Mouse (Mus musculus) frontal cortex, adult (tissue): ENCODE measurements around the gene Aloxe3.

Experiments used
- ATAC-seq: cut with Nextera tagmentation; 2 replicates; pipeline ENCODE4 v1.9.2; 2017; ENCODE audit warnings: mild to moderate bottlenecking, moderate library complexity, mixed read lengths; ENCODE audit not compliant: low TSS enrichment

The Aloxe3 gene

DNA sequence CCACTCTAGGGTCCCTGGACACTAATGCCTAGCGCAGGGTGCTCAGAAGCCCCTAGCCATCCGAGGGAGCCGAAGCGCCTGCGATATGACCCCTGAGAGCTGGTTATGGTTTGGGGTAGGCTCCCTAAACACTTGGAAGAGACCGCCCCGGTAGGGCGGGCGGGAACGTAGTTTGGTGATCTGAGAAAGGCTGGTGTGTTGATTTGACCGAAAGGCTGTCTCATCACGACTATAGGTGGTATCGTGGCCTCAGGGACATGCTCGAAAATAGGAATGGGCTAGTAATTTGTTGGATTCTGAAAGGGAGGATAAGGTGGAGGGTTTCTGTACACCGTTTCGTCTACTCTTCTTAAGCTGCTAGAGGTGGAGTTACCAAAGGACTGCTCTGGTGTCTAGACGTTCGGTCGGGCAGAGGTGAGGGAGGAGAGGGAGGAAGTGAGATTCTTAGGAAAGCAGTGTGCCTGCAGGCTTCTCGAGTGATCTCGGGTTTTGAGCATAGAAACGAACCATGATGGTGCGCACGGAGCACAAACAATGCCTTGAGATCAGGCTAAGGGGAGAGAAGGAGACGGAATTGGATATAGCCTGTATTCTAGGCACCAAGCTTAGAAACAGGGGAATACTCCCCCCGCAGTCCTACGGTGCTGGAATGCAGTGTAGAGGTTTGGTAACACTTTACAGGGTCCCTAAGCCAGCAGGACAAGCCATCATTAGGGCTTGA lies 30.0 kb upstream of the Aloxe3 start:
- ATAC-seq, result no peak

GRCm38 (mm10) chr11:69096360-69096986 lies 29.2 kb upstream of the Aloxe3 start:
- ATAC-seq, result no peak

DNA sequence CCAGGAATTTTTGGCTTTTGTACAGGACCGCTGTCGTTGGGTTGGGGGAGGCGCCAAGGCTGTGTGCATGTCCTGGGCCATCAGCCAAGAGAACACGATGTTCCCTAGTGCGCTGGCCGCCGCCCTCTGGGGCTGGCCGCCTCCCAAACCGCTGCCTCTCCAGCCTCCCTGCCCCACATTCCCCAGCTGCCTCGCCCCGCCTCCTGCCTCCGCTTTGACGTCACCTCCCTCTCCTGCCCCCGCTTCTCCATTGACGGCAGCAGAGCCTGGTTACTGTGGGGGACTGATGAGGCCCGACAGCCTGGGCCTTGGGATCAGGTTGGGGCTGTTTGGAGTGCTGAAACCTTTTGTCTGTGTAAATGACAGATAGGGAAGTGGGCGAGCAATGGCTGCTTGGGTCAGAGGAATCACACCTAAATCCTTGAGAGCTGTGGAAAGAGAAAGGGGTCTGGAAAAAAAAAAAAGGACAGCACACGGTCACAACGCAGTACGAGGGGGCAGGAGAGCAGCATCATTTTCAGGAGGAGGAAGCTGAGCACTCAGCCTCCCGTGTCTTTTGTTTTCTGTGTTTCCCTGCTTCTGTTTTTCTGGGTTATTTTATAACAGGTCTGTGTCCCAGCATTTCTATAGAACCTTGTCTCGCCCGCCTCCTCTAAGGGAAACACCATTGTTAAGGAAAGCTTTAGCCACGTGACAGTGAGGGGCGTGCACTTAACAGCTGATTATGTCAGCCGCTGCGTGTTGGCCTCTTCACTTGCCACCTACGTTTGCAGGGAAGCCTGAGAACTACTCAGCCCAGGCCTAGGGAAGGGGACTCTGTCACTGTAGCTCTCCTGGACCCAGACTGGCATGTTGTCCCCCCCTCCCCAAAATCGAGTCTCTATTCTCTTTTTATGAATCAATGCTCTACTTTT lies 28.5 kb upstream of the Aloxe3 start:
- ATAC-seq, result peak; percentile 12; the same call in 1 of the 2 replicates

DNA sequence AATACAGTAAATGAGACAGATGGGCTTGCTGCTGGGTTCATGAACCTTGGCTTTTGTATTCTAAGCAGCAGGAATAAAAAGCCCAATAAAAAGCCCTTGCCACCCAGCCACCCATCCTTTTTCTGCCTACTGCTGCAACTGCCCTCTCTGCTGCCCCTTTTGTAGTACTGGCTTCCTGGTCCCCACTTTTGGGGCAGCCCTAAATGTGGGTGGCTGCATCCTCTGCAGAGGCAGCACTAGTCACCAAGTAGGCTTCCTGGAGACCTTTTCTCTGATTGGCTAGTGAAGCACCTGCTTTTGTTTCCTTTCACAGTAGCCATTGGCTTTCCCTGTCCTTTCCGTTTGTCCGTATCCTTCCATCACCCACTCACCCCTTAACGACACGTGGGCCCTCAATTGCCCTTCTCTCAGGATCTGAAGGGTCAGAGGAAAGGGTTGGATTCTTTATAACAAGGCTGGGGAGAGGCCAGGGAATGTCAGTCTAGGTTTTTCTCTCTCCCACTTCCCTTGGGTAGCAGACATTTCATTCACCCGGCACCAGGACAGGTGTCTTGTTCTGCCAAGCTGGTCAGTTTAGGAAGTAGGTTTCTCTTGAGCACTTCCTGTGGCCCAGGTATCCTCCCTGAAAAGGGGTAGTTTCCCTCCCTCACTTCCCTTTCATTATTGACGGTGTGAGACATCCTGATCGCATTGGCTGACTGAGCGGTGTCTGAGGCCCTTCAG lies 27.5 kb upstream of the Aloxe3 start:
- ATAC-seq, result no peak

DNA sequence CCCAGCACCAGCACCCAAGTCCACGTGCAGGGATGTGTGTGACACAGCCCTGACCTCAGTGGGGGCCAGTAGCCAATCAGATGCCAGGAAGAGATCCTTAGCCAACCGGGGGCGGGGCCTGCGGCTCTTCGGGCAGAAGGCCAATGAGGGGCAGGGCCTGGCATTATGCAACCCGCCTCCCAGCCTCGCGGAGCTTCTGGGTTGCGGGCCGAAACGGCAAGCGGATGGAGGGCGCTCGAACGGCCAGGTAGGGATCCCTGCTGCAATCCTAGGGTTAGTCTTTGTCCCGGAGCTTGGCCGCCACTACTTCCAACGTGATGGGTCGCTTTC lies 27.0 kb upstream of the Aloxe3 start:
- ATAC-seq, result 0 out of 2 replicates have a peak, but pooled peaks have one; percentile 10

DNA sequence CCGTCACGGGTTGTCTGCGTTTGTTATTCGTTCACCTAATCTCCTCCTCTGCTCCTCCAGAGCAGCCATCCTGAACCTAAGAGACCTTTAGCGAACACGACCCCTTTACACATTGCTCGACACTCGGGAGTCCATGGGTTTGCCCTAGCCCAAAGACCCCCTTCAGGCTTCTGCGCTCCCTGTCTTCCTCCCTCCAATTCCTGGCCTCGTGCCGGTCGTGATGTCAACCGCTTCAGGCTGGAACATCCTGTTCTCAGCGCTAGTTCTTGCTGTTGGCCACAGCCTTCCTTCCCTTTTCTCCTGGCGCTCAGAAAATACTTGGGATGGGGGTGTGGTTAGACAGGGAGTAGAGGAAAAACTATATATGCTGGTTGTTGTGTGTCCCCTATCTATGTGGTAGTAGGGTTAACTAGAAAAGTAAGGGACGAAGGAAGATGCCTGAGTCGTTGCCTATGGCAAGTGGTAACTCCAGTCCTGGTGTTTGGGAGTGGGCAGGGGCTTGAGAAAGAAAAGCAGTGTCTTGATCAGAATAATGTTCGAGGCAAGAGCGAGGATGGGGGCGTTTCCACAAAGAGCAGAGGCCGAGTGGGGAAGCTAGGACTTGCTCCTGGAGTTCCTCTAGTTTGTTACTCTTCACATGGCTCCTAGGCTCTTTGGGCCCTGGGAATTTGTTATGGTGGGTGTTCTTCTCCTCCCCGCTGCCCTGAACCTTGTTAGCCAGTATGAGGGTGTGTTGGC lies 26.4 kb upstream of the Aloxe3 start:
- ATAC-seq, result no peak

- peak; percentile 47 for ATAC-seq
Observed at GRCm38 (mm10) chr11:69099915-69100345, 25.8 kb upstream of the Aloxe3 start.

DNA sequence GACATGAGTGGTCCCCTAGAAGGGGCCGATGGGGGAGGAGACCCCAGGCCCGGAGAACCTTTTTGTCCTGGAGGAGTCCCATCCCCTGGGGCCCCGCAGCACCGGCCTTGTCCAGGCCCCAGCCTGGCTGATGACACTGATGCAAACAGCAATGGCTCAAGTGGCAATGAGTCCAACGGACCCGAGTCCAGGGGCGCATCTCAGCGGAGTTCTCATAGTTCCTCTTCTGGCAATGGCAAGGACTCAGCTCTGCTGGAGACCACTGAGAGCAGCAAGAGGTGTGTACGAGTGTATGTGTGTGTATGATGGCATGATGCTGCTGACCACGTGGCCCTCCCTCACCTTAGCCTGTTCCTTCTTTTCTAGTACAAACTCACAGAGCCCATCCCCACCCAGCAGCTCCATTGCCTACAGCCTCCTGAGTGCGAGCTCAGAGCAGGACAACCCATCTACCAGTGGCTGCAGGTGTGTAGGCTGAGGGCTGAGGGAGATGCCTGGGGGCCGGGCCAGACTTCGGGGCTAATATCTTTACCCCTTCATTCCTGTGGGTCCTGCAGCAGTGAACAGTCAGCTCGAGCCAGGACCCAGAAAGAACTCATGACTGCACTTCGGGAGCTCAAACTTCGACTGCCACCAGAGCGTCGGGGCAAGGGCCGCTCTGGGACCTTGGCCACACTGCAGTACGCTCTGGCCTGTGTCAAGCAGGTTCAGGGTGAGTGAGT lies 24.9 kb upstream of the Aloxe3 start:
- ATAC-seq, result no peak

DNA sequence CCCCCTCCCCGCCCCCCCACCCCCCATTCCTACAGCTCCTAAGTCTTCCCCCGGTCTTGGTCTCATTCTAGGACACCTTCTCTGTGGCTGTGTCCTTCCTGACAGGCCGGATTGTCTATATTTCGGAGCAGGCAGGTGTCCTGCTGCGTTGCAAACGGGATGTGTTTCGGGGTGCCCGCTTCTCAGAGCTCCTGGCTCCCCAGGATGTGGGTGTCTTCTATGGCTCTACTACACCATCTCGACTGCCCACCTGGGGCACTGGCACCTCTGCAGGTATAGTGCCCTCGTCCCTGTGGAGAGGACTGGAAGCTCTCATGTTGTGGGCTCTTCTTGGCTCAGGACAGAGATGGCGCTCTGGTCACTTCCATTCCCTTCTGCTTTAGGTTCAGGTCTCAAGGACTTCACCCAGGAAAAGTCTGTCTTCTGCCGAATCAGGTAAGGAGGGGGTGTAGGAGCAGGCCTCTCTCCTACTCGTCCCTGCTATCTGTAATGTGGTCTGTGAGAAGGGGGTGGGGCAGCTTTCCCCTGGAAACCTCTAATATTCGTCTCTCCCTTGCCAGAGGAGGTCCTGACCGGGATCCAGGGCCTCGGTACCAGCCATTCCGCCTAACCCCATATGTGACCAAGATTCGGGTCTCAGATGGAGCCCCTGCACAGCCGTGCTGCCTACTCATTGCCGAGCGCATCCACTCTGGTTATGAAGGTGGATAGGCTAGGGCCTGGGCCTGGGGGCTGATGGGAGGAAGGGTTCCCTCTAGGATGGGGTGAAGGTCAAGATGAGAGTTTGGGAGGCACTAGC lies 23.9 kb upstream of the Aloxe3 start:
- no peak for ATAC-seq

GRCm38 (mm10) chr11:69102403-69102725 lies 23.3 kb upstream of the Aloxe3 start:
- no peak for ATAC-seq

- no peak for ATAC-seq
Observed at GRCm38 (mm10) chr11:69103121-69103520, 22.6 kb upstream of the Aloxe3 start.

GRCm38 (mm10) chr11:69103531-69104435 lies 21.9 kb upstream of the Aloxe3 start:
- no peak for ATAC-seq

GRCm38 (mm10) chr11:69104487-69104886 lies 21.2 kb upstream of the Aloxe3 start:
- ATAC-seq, result no peak

DNA sequence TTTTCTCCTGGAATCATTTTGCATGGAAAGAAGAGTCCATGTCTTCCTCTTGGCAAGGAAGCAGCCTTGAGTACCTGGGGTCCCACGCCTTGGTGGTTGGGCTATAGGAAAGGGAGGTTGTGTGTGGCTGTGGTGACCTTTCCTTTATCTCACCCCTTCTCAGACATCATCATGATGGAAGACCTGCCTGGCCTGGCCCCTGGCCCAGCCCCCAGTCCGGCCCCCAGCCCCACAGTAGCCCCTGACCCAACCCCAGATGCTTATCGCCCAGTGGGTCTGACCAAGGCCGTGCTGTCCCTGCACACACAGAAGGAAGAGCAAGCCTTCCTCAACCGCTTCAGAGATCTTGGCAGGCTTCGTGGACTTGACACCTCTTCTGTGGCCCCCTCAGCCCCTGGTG lies 20.5 kb upstream of the Aloxe3 start:
- ATAC-seq, result no peak

DNA sequence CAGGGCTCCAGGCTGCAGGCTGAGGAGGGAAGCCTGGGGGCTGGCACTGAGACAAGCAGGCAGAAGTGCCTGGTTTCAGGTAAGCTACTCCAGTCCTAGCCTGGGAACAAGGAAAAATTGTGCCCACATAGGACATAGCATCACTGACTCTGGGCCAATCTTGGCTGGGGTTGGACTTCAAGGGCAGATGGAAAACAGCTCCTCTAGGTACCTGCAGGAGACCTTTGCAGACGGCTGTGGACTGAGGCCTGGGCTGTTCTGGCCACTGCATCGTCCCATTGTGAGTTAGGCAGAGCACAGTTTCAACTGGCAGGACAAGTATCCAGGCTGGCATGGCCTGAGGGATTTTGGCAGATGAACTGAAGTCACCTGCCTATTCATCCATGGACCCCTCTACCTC lies 19.9 kb upstream of the Aloxe3 start:
- no peak for ATAC-seq

GRCm38 (mm10) chr11:69106299-69106698 lies 19.4 kb upstream of the Aloxe3 start:
- ATAC-seq, result no peak

- ATAC-seq, result no peak
Observed at GRCm38 (mm10) chr11:69106842-69107241, 18.9 kb upstream of the Aloxe3 start.

GRCm38 (mm10) chr11:69107676-69108075 lies 18.0 kb upstream of the Aloxe3 start:
- ATAC-seq, result no peak

DNA sequence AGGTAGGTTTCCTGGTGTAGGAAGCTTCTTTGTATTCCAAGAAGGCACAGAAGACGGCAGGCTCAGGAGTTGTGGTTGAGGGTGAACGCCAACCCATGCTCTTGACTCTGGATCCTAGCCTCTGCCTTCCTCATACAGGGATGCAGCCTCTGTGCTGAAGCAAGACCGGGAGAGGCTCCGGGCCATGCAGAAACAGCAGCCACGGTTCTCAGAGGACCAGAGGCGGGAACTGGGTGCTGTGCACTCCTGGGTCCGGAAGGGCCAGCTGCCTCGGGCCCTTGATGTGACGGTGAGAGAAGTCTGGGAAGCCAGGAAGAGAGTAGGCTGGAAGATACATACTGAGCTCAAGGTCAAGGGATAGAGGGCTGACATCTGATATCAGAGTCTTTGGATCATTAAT lies 17.5 kb upstream of the Aloxe3 start:
- ATAC-seq, result no peak
